Mouse (Mus musculus): Measurements from ENCODE around the gene Ciita. TPM values are rescaled to one million over a fixed set of nuclear protein-coding genes. Genes with fewer than 3 reads are reported as not detected.
A peak's percentile ranks its signal among the peaks of the same experiment; 100 is the strongest.

Gene Ciita
- total RNA-seq, 1 experiment: 0.22 TPM

DNA sequence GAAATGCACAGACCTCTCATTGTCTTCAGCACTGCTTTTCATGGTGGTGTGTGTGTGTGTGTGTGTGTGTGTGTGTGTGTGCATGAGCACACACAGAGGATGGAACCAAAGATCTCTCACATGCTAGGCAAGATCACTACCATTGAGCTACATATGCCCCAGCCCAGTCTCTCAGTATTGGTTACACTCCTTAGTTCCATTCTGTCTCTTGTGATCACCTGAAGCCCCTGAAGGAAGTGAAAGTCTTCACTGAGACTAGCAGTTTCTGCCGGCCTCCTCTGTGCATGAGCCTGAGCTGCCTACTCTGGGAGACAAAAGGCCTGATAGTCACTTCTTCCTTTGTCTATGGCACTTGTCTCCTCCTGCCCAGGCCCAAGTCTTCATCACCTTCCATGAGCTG is 19.3 kb downstream of the Ciita start:
- no peak for TF ChIP-seq CHD2 (IDR thresholded peaks at IDR 0.05; ENCODE audit: low read depth, low read length)
- TF ChIP-seq ZC3H11A (IDR thresholded peaks at IDR 0.05; ENCODE audit: borderline replicate concordance, low read depth, low read length): no peak
- TF ChIP-seq ZNF384 (IDR thresholded peaks at IDR 0.05; ENCODE audit: low read depth, low read length): no peak
- no peak for TF ChIP-seq MAFK (IDR thresholded peaks at IDR 0.05; ENCODE audit: insufficient read depth, low read depth, low read length)
- no peak overlapping the region for H3K9ac ChIP-seq (ENCODE audit: insufficient read depth, low read depth, low read length, poor library complexity, severe bottlenecking)
- H3K27ac ChIP-seq (ENCODE audit: insufficient read depth, low read depth, low read length, poor library complexity, severe bottlenecking): no peak overlapping the region
- in situ Hi-C loops (cut with MboI; ENCODE audit: low sequenced_read_pairs in 2 of 2, unreplicated experiment in 2 of 2): no loop called here
- no peaks in the 10 kb centered on the region for H3K4me1 ChIP-seq (ENCODE audit: control insufficient read depth in 2 of 2, insufficient read depth in 2 of 2, low read length in 2 of 2, poor library complexity in 1 of 2)
- no peak overlapping the region for H3K4me3 ChIP-seq (ENCODE audit: insufficient read depth in 1 of 2, low read depth in 1 of 2, low read length in 2 of 2, poor library complexity in 1 of 2, severe bottlenecking in 1 of 2)
- no peak for DNase-seq (ENCODE audit: low read depth, low spot score)
- H3K9me3 ChIP-seq (ENCODE audit: control insufficient read depth, insufficient read depth, low read depth, low read length): no peaks in the 10 kb centered on the region
- H3K36me3 ChIP-seq (ENCODE audit: control insufficient read depth, insufficient read depth, low read length, poor library complexity, severe bottlenecking): no peaks in the 10 kb centered on the region

DNA sequence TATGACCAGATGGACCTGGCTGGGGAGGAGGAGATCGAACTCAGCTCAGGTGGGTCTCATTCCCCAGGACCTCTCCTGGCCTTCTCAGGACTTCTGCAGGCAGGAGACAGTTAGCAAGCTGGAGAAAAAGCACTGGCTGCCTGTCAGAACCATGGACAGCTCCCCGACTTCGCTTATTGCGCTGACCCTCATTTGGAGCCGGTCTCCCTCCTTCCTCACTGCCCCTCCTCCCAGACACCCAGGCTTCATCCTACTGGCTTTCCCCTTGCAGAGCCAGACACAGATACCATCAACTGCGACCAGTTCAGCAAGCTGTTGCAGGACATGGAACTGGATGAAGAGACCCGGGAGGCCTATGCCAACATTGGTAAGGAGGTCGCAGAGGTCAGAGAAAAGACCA is 22.0 kb downstream of the Ciita start:
- in situ Hi-C loops (cut with MboI; ENCODE audit: low sequenced_read_pairs in 2 of 2, unreplicated experiment in 2 of 2): loop anchor here (25.0 kb wide), 2 partner anchors 215 to 415 kb away; no protein-coding TSS in a partner anchor
- Histone ChIP-seq H3K4me3 (ENCODE audit: insufficient read depth in 1 of 2, low read depth in 1 of 2, low read length in 2 of 2, poor library complexity in 1 of 2, severe bottlenecking in 1 of 2) (no peak overlapping the region), H3K27ac (ENCODE audit: insufficient read depth, low read depth, low read length, poor library complexity, severe bottlenecking) (no peak overlapping the region), H3K9me3 (ENCODE audit: control insufficient read depth, insufficient read depth, low read depth, low read length) (no peaks in the 10 kb centered on the region), H3K9ac (ENCODE audit: insufficient read depth, low read depth, low read length, poor library complexity, severe bottlenecking) (no peak overlapping the region), H3K36me3 (ENCODE audit: control insufficient read depth, insufficient read depth, low read length, poor library complexity, severe bottlenecking) (no peaks in the 10 kb centered on the region), H3K4me1 (ENCODE audit: control insufficient read depth in 2 of 2, insufficient read depth in 2 of 2, low read length in 2 of 2, poor library complexity in 1 of 2) (no peaks in the 10 kb centered on the region)
- DNase-seq (ENCODE audit: low read depth, low spot score): peak; percentile 56
- TF ChIP-seq ZNF384 (IDR thresholded peaks at IDR 0.05; ENCODE audit: low read depth, low read length): no peak
- TF ChIP-seq HCFC1 (IDR thresholded peaks at IDR 0.05; ENCODE audit: borderline replicate concordance, insufficient read depth, low read length): no peak
- no peak for TF ChIP-seq ZC3H11A (IDR thresholded peaks at IDR 0.05; ENCODE audit: borderline replicate concordance, low read depth, low read length)
- no peak for TF ChIP-seq CHD2 (IDR thresholded peaks at IDR 0.05; ENCODE audit: low read depth, low read length)
- no peak for TF ChIP-seq MAFK (IDR thresholded peaks at IDR 0.05; ENCODE audit: insufficient read depth, low read depth, low read length)

DNA sequence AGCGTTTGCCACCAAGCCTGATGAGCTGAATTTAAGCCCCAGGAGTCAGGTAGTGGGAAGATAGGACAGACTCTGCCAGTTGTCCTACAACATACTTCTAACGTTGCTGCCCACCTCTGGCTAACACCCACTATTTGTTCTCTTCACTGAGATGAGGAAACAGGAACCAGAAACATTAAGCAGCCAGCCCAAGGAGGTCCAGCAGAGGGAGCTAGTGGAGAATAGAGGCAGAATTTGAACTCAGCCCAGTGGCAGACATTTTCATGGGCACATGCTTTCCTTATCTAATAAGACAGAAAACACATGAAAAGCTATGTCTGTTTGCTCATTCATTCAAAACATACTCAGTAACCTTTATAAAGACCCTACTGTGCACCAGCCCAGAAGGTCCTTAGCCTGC is 23.2 kb downstream of the Ciita start:
- Histone ChIP-seq H3K27ac (ENCODE audit: insufficient read depth, low read depth, low read length, poor library complexity, severe bottlenecking) (no peak overlapping the region), H3K4me3 (ENCODE audit: insufficient read depth in 1 of 2, low read depth in 1 of 2, low read length in 2 of 2, poor library complexity in 1 of 2, severe bottlenecking in 1 of 2) (no peak overlapping the region), H3K4me1 (ENCODE audit: control insufficient read depth in 2 of 2, insufficient read depth in 2 of 2, low read length in 2 of 2, poor library complexity in 1 of 2) (no peaks in the 10 kb centered on the region), H3K36me3 (ENCODE audit: control insufficient read depth, insufficient read depth, low read length, poor library complexity, severe bottlenecking) (no peaks in the 10 kb centered on the region), H3K9me3 (ENCODE audit: control insufficient read depth, insufficient read depth, low read depth, low read length) (no peaks in the 10 kb centered on the region), H3K9ac (ENCODE audit: insufficient read depth, low read depth, low read length, poor library complexity, severe bottlenecking) (no peak overlapping the region)
- TF ChIP-seq HCFC1 (IDR thresholded peaks at IDR 0.05; ENCODE audit: borderline replicate concordance, insufficient read depth, low read length) (no peak), MAFK (IDR thresholded peaks at IDR 0.05; ENCODE audit: insufficient read depth, low read depth, low read length) (no peak), ZNF384 (IDR thresholded peaks at IDR 0.05; ENCODE audit: low read depth, low read length) (no peak), ZC3H11A (IDR thresholded peaks at IDR 0.05; ENCODE audit: borderline replicate concordance, low read depth, low read length) (no peak), CHD2 (IDR thresholded peaks at IDR 0.05; ENCODE audit: low read depth, low read length) (no peak)
- in situ Hi-C loops (cut with MboI; ENCODE audit: low sequenced_read_pairs in 2 of 2, unreplicated experiment in 2 of 2): loop anchor here (25.0 kb wide), 2 partner anchors 216 to 416 kb away; no protein-coding TSS in a partner anchor
- no peak for DNase-seq (ENCODE audit: low read depth, low spot score)

DNA sequence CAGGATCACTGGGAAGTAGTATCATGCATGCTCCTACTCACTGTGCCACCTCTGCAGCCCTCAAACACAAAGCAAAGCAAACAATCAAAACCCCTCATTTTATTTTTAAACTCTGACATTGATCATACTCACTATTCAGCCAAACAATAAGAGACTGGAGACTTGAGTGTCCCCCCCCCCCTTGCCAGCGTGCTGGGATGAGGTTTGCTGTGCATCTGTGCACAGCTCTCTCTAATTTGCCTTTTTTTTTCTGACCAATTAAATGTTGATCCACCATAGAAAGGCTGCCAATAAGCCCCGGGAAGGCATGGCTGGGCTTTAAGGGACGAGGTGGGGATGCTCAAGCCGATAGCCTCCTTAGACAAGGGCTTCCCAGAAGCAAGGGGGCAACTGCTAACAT is 27.6 kb downstream of the Ciita start:
- Histone ChIP-seq H3K9me3 (ENCODE audit: control insufficient read depth, insufficient read depth, low read depth, low read length) (no peaks in the 10 kb centered on the region), H3K27ac (ENCODE audit: insufficient read depth, low read depth, low read length, poor library complexity, severe bottlenecking) (no peak overlapping the region), H3K9ac (ENCODE audit: insufficient read depth, low read depth, low read length, poor library complexity, severe bottlenecking) (no peak overlapping the region), H3K4me3 (ENCODE audit: insufficient read depth in 1 of 2, low read depth in 1 of 2, low read length in 2 of 2, poor library complexity in 1 of 2, severe bottlenecking in 1 of 2) (no peak overlapping the region), H3K4me1 (ENCODE audit: control insufficient read depth in 2 of 2, insufficient read depth in 2 of 2, low read length in 2 of 2, poor library complexity in 1 of 2) (no peaks in the 10 kb centered on the region), H3K36me3 (ENCODE audit: control insufficient read depth, insufficient read depth, low read length, poor library complexity, severe bottlenecking) (no peaks in the 10 kb centered on the region)
- in situ Hi-C loops (cut with MboI; ENCODE audit: low sequenced_read_pairs in 2 of 2, unreplicated experiment in 2 of 2): loop anchor here (25.0 kb wide), 2 partner anchors 220 to 420 kb away; no protein-coding TSS in a partner anchor
- DNase-seq (ENCODE audit: low read depth, low spot score): no peak
- TF ChIP-seq ZNF384 (IDR thresholded peaks at IDR 0.05; ENCODE audit: low read depth, low read length): no peak
- TF ChIP-seq HCFC1 (IDR thresholded peaks at IDR 0.05; ENCODE audit: borderline replicate concordance, insufficient read depth, low read length): no peak
- no peak for TF ChIP-seq MAFK (IDR thresholded peaks at IDR 0.05; ENCODE audit: insufficient read depth, low read depth, low read length)
- no peak for TF ChIP-seq ZC3H11A (IDR thresholded peaks at IDR 0.05; ENCODE audit: borderline replicate concordance, low read depth, low read length)
- no peak for TF ChIP-seq CHD2 (IDR thresholded peaks at IDR 0.05; ENCODE audit: low read depth, low read length)

DNA sequence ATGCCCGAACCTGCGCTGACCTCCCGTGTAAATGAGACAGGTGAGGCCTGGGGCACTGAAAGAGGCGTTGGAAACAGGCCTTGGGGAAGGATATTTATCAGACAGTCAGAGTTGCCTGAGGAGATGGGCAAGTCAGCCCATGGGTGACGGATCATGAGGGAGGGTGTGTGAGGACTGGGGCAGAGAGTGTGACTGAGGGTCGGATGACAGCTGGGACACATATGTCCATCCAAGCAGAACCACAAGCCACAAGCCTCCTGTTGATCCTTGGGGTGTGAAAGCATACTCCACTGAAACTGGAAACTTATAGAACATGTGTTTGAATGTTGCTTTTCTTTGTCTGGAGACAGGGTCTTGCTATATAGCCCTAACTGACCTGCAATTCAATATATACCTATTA is 28.8 kb downstream of the Ciita start:
- H3K27ac ChIP-seq (ENCODE audit: insufficient read depth, low read depth, low read length, poor library complexity, severe bottlenecking): no peak overlapping the region; the same call in 1 of the 2 replicates
- H3K36me3 ChIP-seq (ENCODE audit: control insufficient read depth, insufficient read depth, low read length, poor library complexity, severe bottlenecking): no peaks in the 10 kb centered on the region
- no peaks in the 10 kb centered on the region for H3K9me3 ChIP-seq (ENCODE audit: control insufficient read depth, insufficient read depth, low read depth, low read length)
- in situ Hi-C loops (cut with MboI; ENCODE audit: low sequenced_read_pairs in 2 of 2, unreplicated experiment in 2 of 2): loop anchor here (25.0 kb wide), 2 partner anchors 221 to 421 kb away; no protein-coding TSS in a partner anchor
- TF ChIP-seq CHD2 (IDR thresholded peaks at IDR 0.05; ENCODE audit: low read depth, low read length): no peak
- no peak for TF ChIP-seq HCFC1 (IDR thresholded peaks at IDR 0.05; ENCODE audit: borderline replicate concordance, insufficient read depth, low read length)
- TF ChIP-seq ZNF384 (IDR thresholded peaks at IDR 0.05; ENCODE audit: low read depth, low read length): no peak
- TF ChIP-seq MAFK (IDR thresholded peaks at IDR 0.05; ENCODE audit: insufficient read depth, low read depth, low read length): no peak
- no peak for TF ChIP-seq ZC3H11A (IDR thresholded peaks at IDR 0.05; ENCODE audit: borderline replicate concordance, low read depth, low read length)
- no peak overlapping the region for H3K4me3 ChIP-seq (ENCODE audit: insufficient read depth in 1 of 2, low read depth in 1 of 2, low read length in 2 of 2, poor library complexity in 1 of 2, severe bottlenecking in 1 of 2)
- H3K4me1 ChIP-seq (ENCODE audit: control insufficient read depth in 2 of 2, insufficient read depth in 2 of 2, low read length in 2 of 2, poor library complexity in 1 of 2): no peaks in the 10 kb centered on the region
- no peak for DNase-seq (ENCODE audit: low read depth, low spot score)
- no peak overlapping the region for H3K9ac ChIP-seq (ENCODE audit: insufficient read depth, low read depth, low read length, poor library complexity, severe bottlenecking)
